Mouse (Mus musculus): ENCODE results near the gene Zyx.

GRCm38 (mm10) chr6:42372001-42372400 is 22.6 kb downstream of the Zyx start:
- TF ChIP-seq MAFK (IDR thresholded peaks at IDR 0.05; ENCODE audit: insufficient read depth, low read depth, low read length) (no peak), CHD2 (IDR thresholded peaks at IDR 0.05; ENCODE audit: low read depth, low read length) (no peak), HCFC1 (IDR thresholded peaks at IDR 0.05; ENCODE audit: borderline replicate concordance, insufficient read depth, low read length) (no peak), ZC3H11A (IDR thresholded peaks at IDR 0.05; ENCODE audit: borderline replicate concordance, low read depth, low read length) (no peak), ZNF384 (IDR thresholded peaks at IDR 0.05; ENCODE audit: low read depth, low read length) (no peak)
